16 mouse cellular contexts compared by ENCODE assay signal in the genomic region with DNA sequence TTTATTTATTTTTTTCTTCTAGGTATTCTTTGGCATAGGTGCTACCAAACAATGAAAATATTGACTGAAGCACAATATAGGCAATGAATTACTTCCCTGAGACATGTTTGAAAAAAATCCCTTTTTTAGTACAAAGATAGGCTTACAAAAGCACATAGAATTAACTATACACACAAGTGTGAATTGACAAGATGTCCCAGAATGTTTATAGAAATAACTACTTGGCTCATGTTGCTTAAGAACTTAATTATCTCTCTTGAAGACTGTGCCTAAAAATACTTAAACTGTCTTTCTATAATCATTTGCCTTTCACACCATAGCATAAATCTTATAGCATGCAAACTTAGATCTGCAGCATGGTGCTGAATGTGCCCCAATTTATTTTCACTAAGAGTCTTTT.
"Had no signal": no experiment of that assay in that cellular context is flagged by ENCODE, and none has a peak within 500 bp of the region (broad histone marks: within the 10 kb centered on the region; RNA-seq: fewer than 3 reads in every experiment).

No protein-coding gene starts in this region.

- H3K4me1 ChIP-seq: liver, embryonic 15.5 days; megakaryocyte, embryonic 14.5 days; midbrain, embryonic 13.5 days; midbrain, embryonic 15.5 days; neural tube, embryonic 12.5 days; stomach, embryonic 15.5 days had no signal

- H3K9ac ChIP-seq: liver, embryonic 15.5 days; liver, postnatal 0 days; lung, embryonic 15.5 days; midbrain, embryonic 13.5 days; midbrain, embryonic 15.5 days; neural tube, embryonic 12.5 days; stomach, embryonic 15.5 days had no signal

- H3K4me3 ChIP-seq: liver, embryonic 15.5 days; lung, embryonic 15.5 days; megakaryocyte, embryonic 14.5 days; midbrain, embryonic 13.5 days; midbrain, embryonic 15.5 days; neural tube, embryonic 12.5 days; stomach, embryonic 15.5 days had no signal

- H3K27me3 ChIP-seq: liver, embryonic 15.5 days; lung, embryonic 15.5 days; megakaryocyte, embryonic 14.5 days; midbrain, embryonic 13.5 days; midbrain, embryonic 15.5 days; neural tube, embryonic 12.5 days; stomach, embryonic 15.5 days had no signal

- H3K4me2 ChIP-seq: liver, embryonic 15.5 days; lung, embryonic 15.5 days; midbrain, embryonic 11.5 days; midbrain, embryonic 13.5 days; midbrain, embryonic 15.5 days; neural tube, embryonic 12.5 days; stomach, embryonic 15.5 days had no signal

- H3K9me3 ChIP-seq: liver, embryonic 15.5 days; lung, embryonic 15.5 days; megakaryocyte, embryonic 14.5 days; midbrain, embryonic 13.5 days; midbrain, embryonic 15.5 days; neural tube, embryonic 12.5 days; stomach, embryonic 15.5 days had no signal

- ATAC-seq: liver, postnatal 0 days; midbrain, embryonic 13.5 days; midbrain, embryonic 15.5 days had no signal

- H3K27ac ChIP-seq: liver, embryonic 15.5 days; lung, embryonic 15.5 days; macrophage; midbrain, embryonic 13.5 days; midbrain, embryonic 15.5 days; neural tube, embryonic 12.5 days; stomach, embryonic 15.5 days; stomach, postnatal 0 days had no signal

- H3K36me3 ChIP-seq: liver, embryonic 15.5 days; lung, embryonic 15.5 days; midbrain, embryonic 13.5 days; midbrain, embryonic 15.5 days; neural tube, embryonic 12.5 days; stomach, embryonic 15.5 days had no signal

- DNase-seq: liver, postnatal 0 days; lung, postnatal 10 days; right cerebral cortex, postnatal 14 days; thymus, adult 18-20 months; thymus, postnatal 14 days; thymus, postnatal 36 days had no signal
